Mouse (Mus musculus): ENCODE data around the gene Ptprg.

GRCm38 (mm10) chr14:12167651-12168050 lies 614.3 kb downstream of the Ptprg start:
- TF ChIP-seq CTCF (IDR thresholded peaks at IDR 0.05; ENCODE audit: low read depth) (no peak), EP300 (IDR thresholded peaks at IDR 0.05; ENCODE audit: low read depth) (no peak)
